Mouse (Mus musculus) heart, embryonic 12.5 days (tissue): ENCODE measurements around the gene Fto. TPM values are rescaled to one million over a fixed set of nuclear protein-coding genes. Genes with fewer than 3 reads are reported as not detected.

ENCODE experiments used
- ATAC-seq: fragments of 200-750 bp; cut with Nextera tagmentation; 2 replicates; pipeline ENCODE4 v1.8.0; 2017; ENCODE audit warnings: moderate TSS enrichment, moderate library complexity; ENCODE audit not compliant: insufficient number of reproducible peaks, low FRiP score
- H3K27ac ChIP-seq: fragments of 300-500 bp; sonication (generic); 2 replicates; pipeline ENCODE4 v1.5.1; 2016; ENCODE audit warnings: mild to moderate bottlenecking, moderate library complexity; ENCODE audit not compliant: poor library complexity, severe bottlenecking
- H3K27me3 ChIP-seq: fragments of 300-500 bp; sonication (generic); replicated peaks from 2 replicates; pipeline ENCODE4 v1.6.1; 2016; ENCODE audit warnings: mild to moderate bottlenecking, moderate library complexity
- H3K36me3 ChIP-seq: fragments of 300-500 bp; sonication (generic); 2 replicates; pipeline ENCODE4 v1.6.1; 2016; ENCODE audit warnings: mild to moderate bottlenecking, moderate library complexity
- H3K4me1 ChIP-seq: fragments of 300-500 bp; sonication (generic); replicated peaks from 2 replicates; pipeline ENCODE4 v1.6.1; 2016; ENCODE audit warnings: mild to moderate bottlenecking
- H3K4me2 ChIP-seq: fragments of 300-500 bp; sonication (generic); 2 replicates; pipeline ENCODE4 v1.6.1; 2016; ENCODE audit warnings: mild to moderate bottlenecking, moderate library complexity
- H3K4me3 ChIP-seq: fragments of 300-500 bp; sonication (generic); 2 replicates; pipeline ENCODE4 v1.5.1; 2016; ENCODE audit warnings: mild to moderate bottlenecking
- H3K9ac ChIP-seq: fragments of 300-500 bp; sonication (generic); 2 replicates; pipeline ENCODE4 v1.6.1; 2016; ENCODE audit warnings: mild to moderate bottlenecking, moderate library complexity
- H3K9me3 ChIP-seq: fragments of 300-500 bp; sonication (generic); replicated peaks from 2 replicates; pipeline ENCODE4 v1.6.1; 2016; ENCODE audit warnings: mild to moderate bottlenecking, moderate library complexity
- WGBS: fragments of 180-500 bp; shearing (Covaris S2); methylation state at CpG from one replicate; pipeline ENCODE4 v1.1.7; 2016; 5-methylcytosine and 5-hydroxymethylcytosine counted together
- polyA plus RNA-seq: library from polyadenylated mRNA; unstranded; fragments of >200 nt; fragmentation: Nextera tagmentation; extraction: Ambion mirVana; gene quantifications from 2 replicates; pipeline ENCODE4 v1.2.1, GENCODE M21; 2016

Gene Fto
- polyA plus RNA-seq, 1 experiment from 2014 or later, result 76.6 TPM

DNA sequence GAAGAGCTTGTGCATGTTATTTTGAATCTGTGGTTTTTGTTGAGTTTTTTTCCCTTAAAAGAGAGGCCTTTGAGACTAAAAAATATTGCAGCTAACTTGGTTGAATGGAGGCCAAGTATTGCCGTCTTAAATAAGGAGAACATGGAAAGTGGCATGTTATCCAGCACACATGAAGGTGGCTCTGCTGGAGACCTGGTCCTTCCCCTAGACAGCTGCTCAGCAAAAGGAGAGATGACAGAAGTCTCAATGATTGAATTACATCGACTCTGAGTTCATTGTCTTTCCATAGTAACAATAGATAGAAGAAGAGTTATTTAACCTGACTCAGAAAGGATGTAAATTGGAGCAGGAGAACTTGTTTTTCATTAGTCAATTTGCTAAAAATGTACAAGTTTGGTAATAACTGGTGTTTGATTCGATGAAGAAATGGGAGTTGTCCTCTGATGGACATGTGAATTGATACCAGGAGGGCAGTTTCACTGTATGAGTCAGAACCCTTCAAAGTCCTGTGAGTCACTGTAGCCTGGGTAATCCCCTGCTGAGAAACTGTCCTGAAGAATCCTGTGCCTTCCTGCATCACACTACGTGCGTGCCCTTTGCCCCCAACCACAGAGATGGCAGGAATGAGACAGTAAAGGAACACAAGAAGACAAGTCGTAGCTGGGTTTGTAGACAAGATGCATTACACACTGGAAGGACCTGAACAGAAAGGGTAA is 82.2 kb downstream of the Fto start:
- no peak for ATAC-seq
- Histone ChIP-seq H3K27ac (no peak overlapping the region), H3K27me3 (no peaks in the 10 kb centered on the region), H3K4me1 (peaks cover 23% of the 10 kb centered on the region), H3K9me3 (no peaks in the 10 kb centered on the region), H3K9ac (no peak overlapping the region), H3K36me3 (no peaks in the 10 kb centered on the region), H3K4me2 (no peak overlapping the region), H3K4me3 (no peak overlapping the region)
- WGBS, result 73% methylated on average over 6 of the region's 6 CpGs

- H3K27me3 ChIP-seq, result no peaks in the 10 kb centered on the region
- H3K4me1 ChIP-seq, result peaks cover 9% of the 10 kb centered on the region; the same call in 1 of the 2 replicates
- no peak overlapping the region for H3K27ac ChIP-seq
- no peak for ATAC-seq
- WGBS, result 92% methylated on average over 5 of the region's 5 CpGs
- no peak overlapping the region for H3K9ac ChIP-seq
- H3K9me3 ChIP-seq, result no peaks in the 10 kb centered on the region
- no peak overlapping the region for H3K4me2 ChIP-seq
- H3K4me3 ChIP-seq, result no peak overlapping the region
- H3K36me3 ChIP-seq, result no peaks in the 10 kb centered on the region
These were observed 84.7 kb downstream of the Fto start for GRCm38 (mm10) chr8:91398053-91398452.

GRCm38 (mm10) chr8:91402980-91403975 is 90.0 kb downstream of the Fto start:
- 60% methylated on average over 9 of the region's 9 CpGs for WGBS
- no peak overlapping the region for H3K4me3 ChIP-seq
- H3K36me3 ChIP-seq, result peaks cover 3% of the 10 kb centered on the region; the same call in 1 of the 2 replicates
- H3K27me3 ChIP-seq, result no peaks in the 10 kb centered on the region
- peaks cover 13% of the 10 kb centered on the region for H3K4me1 ChIP-seq
- no peak overlapping the region for H3K4me2 ChIP-seq
- peak; percentile 39; the same call in 1 of the 2 replicates for ATAC-seq
- H3K9me3 ChIP-seq, result no peaks in the 10 kb centered on the region
- peak overlapping the region; percentile 12; the same call in 1 of the 2 replicates for H3K27ac ChIP-seq
- H3K9ac ChIP-seq, result no peak overlapping the region

GRCm38 (mm10) chr8:91404311-91404710 is 91.0 kb downstream of the Fto start:
- no peak overlapping the region for H3K4me3 ChIP-seq
- H3K9ac ChIP-seq, result no peak overlapping the region
- no peaks in the 10 kb centered on the region for H3K27me3 ChIP-seq
- H3K9me3 ChIP-seq, result no peaks in the 10 kb centered on the region
- peaks cover 6% of the 10 kb centered on the region for H3K36me3 ChIP-seq
- peaks cover 13% of the 10 kb centered on the region for H3K4me1 ChIP-seq
- 80% methylated on average over 7 of the region's 7 CpGs for WGBS
- no peak for ATAC-seq
- H3K27ac ChIP-seq, result 0 out of 2 replicates have a peak overlapping the region, but pooled peaks have one; percentile 12
- H3K4me2 ChIP-seq, result no peak overlapping the region

DNA sequence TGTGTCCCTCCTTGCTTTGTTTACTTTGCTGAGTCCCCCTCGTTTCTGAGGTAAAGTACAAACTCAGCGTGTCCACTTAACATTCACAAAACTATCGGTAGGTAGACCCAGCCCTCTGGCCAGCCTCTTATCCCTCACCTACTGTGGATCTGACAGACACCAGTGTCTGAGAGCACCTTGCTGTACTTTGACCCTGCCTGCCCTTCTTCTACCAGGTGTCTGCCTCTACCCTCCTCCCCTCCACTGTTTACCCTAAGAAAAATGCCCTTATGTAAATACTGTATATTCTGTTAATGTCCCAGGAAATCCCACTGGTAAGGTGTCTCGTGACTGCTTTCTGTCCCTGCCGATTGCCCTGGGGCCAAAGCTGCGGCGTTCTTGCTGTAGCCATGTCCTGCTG is 91.8 kb downstream of the Fto start:
- H3K27me3 ChIP-seq, result no peaks in the 10 kb centered on the region
- 88% methylated on average over 7 of the region's 7 CpGs for WGBS
- H3K27ac ChIP-seq, result no peak overlapping the region
- no peaks in the 10 kb centered on the region for H3K9me3 ChIP-seq
- H3K4me3 ChIP-seq, result no peak overlapping the region
- peaks cover 14% of the 10 kb centered on the region for H3K36me3 ChIP-seq
- H3K4me2 ChIP-seq, result no peak overlapping the region
- ATAC-seq, result no peak
- no peak overlapping the region for H3K9ac ChIP-seq
- H3K4me1 ChIP-seq, result peaks cover 13% of the 10 kb centered on the region

- H3K36me3 ChIP-seq, result peaks cover 16% of the 10 kb centered on the region
- H3K9ac ChIP-seq, result no peak overlapping the region
- H3K27ac ChIP-seq, result no peak overlapping the region
- H3K4me1 ChIP-seq, result peaks cover 13% of the 10 kb centered on the region
- WGBS, result 78% methylated on average over 14 of the region's 14 CpGs
- H3K4me2 ChIP-seq, result no peak overlapping the region
- no peak for ATAC-seq
- H3K4me3 ChIP-seq, result no peak overlapping the region
- H3K9me3 ChIP-seq, result no peaks in the 10 kb centered on the region
- H3K27me3 ChIP-seq, result no peaks in the 10 kb centered on the region
These were observed 93.4 kb downstream of the Fto start for GRCm38 (mm10) chr8:91406624-91407290.

DNA sequence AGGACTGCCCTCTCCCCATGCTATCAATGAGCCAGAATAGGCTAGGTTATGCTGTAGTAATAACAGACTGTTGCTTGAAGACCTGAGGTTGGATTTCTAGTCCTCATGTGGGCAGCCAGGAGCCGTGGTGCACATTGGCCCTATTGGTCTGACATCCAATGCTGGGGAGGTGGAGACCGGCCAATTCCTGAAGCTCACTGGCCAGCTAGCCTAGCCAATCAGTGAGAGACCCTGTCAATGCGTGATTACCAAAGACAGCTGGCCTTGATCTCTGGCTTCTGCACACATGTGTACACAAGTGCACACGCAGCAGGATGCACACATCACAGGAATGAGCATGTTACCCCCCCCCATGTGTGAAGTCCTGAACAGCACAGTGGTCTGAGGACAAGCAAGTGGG is 94.6 kb downstream of the Fto start:
- no peak overlapping the region for H3K4me2 ChIP-seq
- no peaks in the 10 kb centered on the region for H3K27me3 ChIP-seq
- H3K4me1 ChIP-seq, result peaks cover 19% of the 10 kb centered on the region
- no peak overlapping the region for H3K9ac ChIP-seq
- ATAC-seq, result no peak
- no peaks in the 10 kb centered on the region for H3K9me3 ChIP-seq
- H3K27ac ChIP-seq, result no peak overlapping the region
- no peak overlapping the region for H3K4me3 ChIP-seq
- H3K36me3 ChIP-seq, result peaks cover 16% of the 10 kb centered on the region
- 83% methylated on average over 4 of the region's 4 CpGs for WGBS

GRCm38 (mm10) chr8:91410007-91410406 is 96.7 kb downstream of the Fto start:
- Histone ChIP-seq H3K4me3 (no peak overlapping the region), H3K27me3 (no peaks in the 10 kb centered on the region), H3K27ac (no peak overlapping the region), H3K4me1 (peaks cover 7% of the 10 kb centered on the region; the same call in 1 of the 2 replicates), H3K36me3 (peaks cover 13% of the 10 kb centered on the region), H3K4me2 (no peak overlapping the region), H3K9ac (no peak overlapping the region), H3K9me3 (no peaks in the 10 kb centered on the region)
- WGBS, result 86% methylated on average over 12 of the region's 12 CpGs
- no peak for ATAC-seq

- Histone ChIP-seq H3K27me3 (no peaks in the 10 kb centered on the region), H3K4me1 (peaks cover 13% of the 10 kb centered on the region), H3K9me3 (no peaks in the 10 kb centered on the region), H3K4me2 (peak overlapping the region; percentile 8; the same call in 1 of the 2 replicates), H3K27ac (peak overlapping the region; percentile 50), H3K4me3 (no peak overlapping the region), H3K9ac (no peak overlapping the region), H3K36me3 (peaks cover 11% of the 10 kb centered on the region; the same call in 1 of the 2 replicates)
- 39% methylated on average over 5 of the region's 5 CpGs for WGBS
- no peak for ATAC-seq
These were observed 111.3 kb downstream of the Fto start for GRCm38 (mm10) chr8:91424491-91425074.

- Histone ChIP-seq H3K36me3 (peaks cover 11% of the 10 kb centered on the region; the same call in 1 of the 2 replicates), H3K27me3 (no peaks in the 10 kb centered on the region), H3K27ac (no peak overlapping the region), H3K4me1 (peaks cover 13% of the 10 kb centered on the region), H3K9me3 (no peaks in the 10 kb centered on the region), H3K4me3 (no peak overlapping the region), H3K9ac (no peak overlapping the region), H3K4me2 (no peak overlapping the region)
- WGBS, result 83% methylated on average over 10 of the region's 10 CpGs
- no peak for ATAC-seq
These were observed 112.0 kb downstream of the Fto start for GRCm38 (mm10) chr8:91425251-91425866.
